Mouse (Mus musculus): ENCODE data around the gene Trpm6.

Gene Trpm6

GRCm38 (mm10) chr19:18772888-18773488, 23.2 kb downstream of the Trpm6 start:
- no peak for DNase-seq

- DNase-seq = no peak
Measured at GRCm38 (mm10) chr19:18774085-18774484, 24.3 kb downstream of the Trpm6 start.

GRCm38 (mm10) chr19:18799646-18800045, 49.9 kb downstream of the Trpm6 start:
- DNase-seq = no peak

- no peak for DNase-seq
Measured at GRCm38 (mm10) chr19:18811264-18811663, 61.5 kb downstream of the Trpm6 start.

GRCm38 (mm10) chr19:18815170-18815569, 65.4 kb downstream of the Trpm6 start:
- no peak for DNase-seq

- DNase-seq = no peak
Measured at GRCm38 (mm10) chr19:18817425-18817824, 67.6 kb downstream of the Trpm6 start.

GRCm38 (mm10) chr19:18828601-18829000, 78.8 kb downstream of the Trpm6 start:
- DNase-seq = no peak

GRCm38 (mm10) chr19:18831196-18831595, 81.4 kb downstream of the Trpm6 start:
- DNase-seq = no peak

GRCm38 (mm10) chr19:18834971-18835370, 85.2 kb downstream of the Trpm6 start:
- DNase-seq = peak; percentile 50

- peak; percentile 5 for DNase-seq
Measured at GRCm38 (mm10) chr19:18841789-18842562, 92.2 kb downstream of the Trpm6 start.

- DNase-seq = no peak
Measured at GRCm38 (mm10) chr19:18842626-18843025, 92.8 kb downstream of the Trpm6 start.

GRCm38 (mm10) chr19:18846336-18846735, 96.6 kb downstream of the Trpm6 start:
- DNase-seq = no peak

- no peak for DNase-seq
Measured at GRCm38 (mm10) chr19:18868311-18868710, 118.5 kb downstream of the Trpm6 start.

- peak; percentile 16 for DNase-seq
Measured at GRCm38 (mm10) chr19:18872792-18873569, 123.2 kb downstream of the Trpm6 start.

GRCm38 (mm10) chr19:18873709-18874644, 124.2 kb downstream of the Trpm6 start:
- no peak for DNase-seq

GRCm38 (mm10) chr19:18879264-18879663, 129.5 kb downstream of the Trpm6 start:
- no peak for DNase-seq

- no peak for DNase-seq
Measured at GRCm38 (mm10) chr19:18881162-18881561, 131.4 kb downstream of the Trpm6 start.

- no peak for DNase-seq
Measured at GRCm38 (mm10) chr19:18887646-18888407, 138.0 kb downstream of the Trpm6 start.

GRCm38 (mm10) chr19:18888491-18889116, 138.8 kb downstream of the Trpm6 start:
- DNase-seq = peak; percentile 32

- peak; percentile 17 for DNase-seq
Measured at GRCm38 (mm10) chr19:18889117-18889627, 139.4 kb downstream of the Trpm6 start.

- DNase-seq = no peak
Measured at GRCm38 (mm10) chr19:18889632-18890031, 139.8 kb downstream of the Trpm6 start.
